Mouse (Mus musculus): Measurements from ENCODE around the gene Xiap.

- no peak for TF ChIP-seq CTCF (IDR thresholded peaks at IDR 0.05)
- TF ChIP-seq EP300 (IDR thresholded peaks at IDR 0.05): no peak
Measured at GRCm38 (mm10) chrX:42012677-42013208, 46.7 kb upstream of the Xiap start.

Measured in lung, postnatal 0 days (tissue).